Mouse (Mus musculus) mouse trophoblast stem cell (cell line): ENCODE results near the gene Cd27.

Experiments
- in situ Hi-C, 2 experiments: fragments of 300-500 bp; cut with MseI, MboI; formaldehyde crosslinking; loops; 2 replicates in 1 of 2; 3 replicates in 1 of 2; pipeline ENCODE4 v1.15.1; 2025

Cd27 gene

GRCm38 (mm10) chr6:125215148-125215954 lies 21.5 kb downstream of the Cd27 start, which contains the start of gene Vamp1:
TSS of gene Vamp1 (plus strand) at chr6:125215551.
- in situ Hi-C loops = loop anchor here in 1 of 2 experiments (5.0 kb wide), 1 partner anchor 57 kb away; no protein-coding TSS in a partner anchor

GRCm38 (mm10) chr6:125213715-125214114 lies 23.1 kb downstream of the Cd27 start:
- in situ Hi-C loops = no loop called here

- in situ Hi-C loops = no loop called here
Observed at GRCm38 (mm10) chr6:125213129-125213528, 23.7 kb downstream of the Cd27 start.

GRCm38 (mm10) chr6:125212621-125213020 lies 24.2 kb downstream of the Cd27 start:
- in situ Hi-C loops = no loop called here

- in situ Hi-C loops = no loop called here
Observed at GRCm38 (mm10) chr6:125210436-125210835, 26.4 kb downstream of the Cd27 start.

DNA sequence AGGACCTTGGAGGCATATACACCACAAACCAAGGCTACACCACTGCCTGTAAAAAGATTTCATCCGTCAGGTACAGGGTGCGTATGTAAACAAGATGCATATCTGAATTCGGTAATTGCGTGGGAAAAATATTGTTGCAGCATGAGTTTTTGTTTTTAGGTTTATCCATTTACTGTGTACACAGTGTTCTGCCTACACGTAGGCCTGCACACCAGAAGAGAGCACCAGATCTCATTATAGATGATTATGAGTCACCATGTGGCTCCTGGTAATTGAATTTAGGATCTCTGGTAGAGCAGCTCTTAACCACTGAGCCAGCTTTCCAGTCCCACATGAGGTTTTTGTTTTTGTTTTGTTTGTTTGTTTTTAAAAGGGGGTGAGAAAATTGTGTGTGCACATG lies 39.6 kb downstream of the Cd27 start:
- in situ Hi-C loops = no loop called here

- in situ Hi-C loops = no loop called here
Observed at GRCm38 (mm10) chr6:125196301-125196700, 40.5 kb downstream of the Cd27 start.

GRCm38 (mm10) chr6:125195541-125196075 lies 41.2 kb downstream of the Cd27 start:
- in situ Hi-C loops = no loop called here

GRCm38 (mm10) chr6:125193390-125193789 lies 43.4 kb downstream of the Cd27 start:
- in situ Hi-C loops = no loop called here

DNA sequence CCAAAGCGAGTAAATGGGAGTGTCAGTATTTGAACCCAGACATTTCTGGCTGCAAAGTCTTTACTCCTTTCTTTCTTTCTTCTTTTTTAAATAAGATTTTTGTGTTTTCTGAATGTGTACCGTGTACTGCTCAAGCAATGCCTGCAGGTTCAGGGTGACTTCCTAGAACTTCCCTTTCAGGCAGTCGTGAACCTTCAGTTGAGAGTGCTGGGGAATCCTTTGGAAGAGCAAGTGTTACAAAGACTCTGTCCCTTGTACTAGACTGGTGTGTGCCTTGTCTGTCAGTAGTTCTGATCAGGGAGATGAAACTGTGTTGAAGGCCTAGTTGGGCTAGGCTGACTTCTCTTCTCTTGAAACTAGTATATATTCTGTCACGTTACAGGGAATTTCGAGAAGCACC lies 44.0 kb downstream of the Cd27 start:
- in situ Hi-C loops = no loop called here

DNA sequence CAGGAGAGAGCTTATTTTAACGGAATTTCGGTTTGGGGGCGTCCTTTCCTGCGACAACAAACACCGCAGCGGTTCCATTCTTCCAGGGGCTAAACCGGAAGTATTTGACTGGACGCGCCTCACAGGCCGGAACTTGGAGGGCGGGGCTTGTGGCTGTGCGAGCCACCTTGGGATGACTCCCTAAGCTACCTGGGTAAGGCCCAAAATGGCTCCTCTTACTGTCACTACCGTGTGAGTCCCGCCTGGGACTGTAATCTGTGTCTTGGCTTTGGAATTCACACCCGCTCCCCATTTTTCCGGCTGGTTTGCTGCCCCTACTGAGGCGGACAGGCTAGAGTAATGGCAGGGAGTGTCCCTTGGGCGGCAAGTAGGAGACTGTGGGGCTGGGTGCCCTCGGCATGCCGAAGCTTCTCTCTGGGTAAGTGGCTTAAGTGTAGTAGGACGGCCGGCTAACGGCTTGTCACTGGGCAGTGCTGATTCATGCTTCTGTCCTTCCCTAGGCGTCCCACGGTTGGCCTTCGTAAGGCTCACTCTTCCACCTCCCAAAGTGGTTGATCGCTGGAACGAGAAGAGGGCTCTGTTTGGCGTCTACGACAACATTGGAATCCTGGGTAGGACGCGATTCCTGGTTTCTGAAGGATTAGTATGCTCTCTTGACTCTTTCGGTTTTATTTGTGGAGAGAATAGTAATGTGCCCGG lies 44.6 kb downstream of the Cd27 start:
- in situ Hi-C loops = no loop called here

- in situ Hi-C loops = no loop called here
Observed at GRCm38 (mm10) chr6:125191332-125192015, 45.3 kb downstream of the Cd27 start, which contains the start of the genes Ncapd2 and Mrpl51. TSS of gene Ncapd2 (minus strand) at chr6:125191701. TSS of gene Mrpl51 (plus strand) at chr6:125191801.

DNA sequence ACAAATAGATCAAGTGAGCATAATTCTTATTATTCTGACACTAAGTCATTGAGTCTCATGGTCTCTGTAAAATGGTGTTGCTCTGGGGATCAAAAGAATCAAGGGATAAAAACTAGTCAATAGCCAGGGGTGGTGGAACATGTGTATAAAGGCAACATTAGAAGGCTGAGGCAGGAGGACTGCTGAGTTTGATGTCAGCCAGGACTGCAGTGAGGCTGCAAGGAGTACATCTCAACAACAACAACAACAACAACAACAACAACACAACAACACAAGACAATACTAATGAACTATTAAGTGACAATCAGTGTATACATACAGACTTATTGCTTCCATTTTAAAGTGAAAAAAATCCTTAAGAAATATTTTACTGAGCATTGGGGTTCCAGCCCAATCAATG lies 46.0 kb downstream of the Cd27 start:
- in situ Hi-C loops = no loop called here

DNA sequence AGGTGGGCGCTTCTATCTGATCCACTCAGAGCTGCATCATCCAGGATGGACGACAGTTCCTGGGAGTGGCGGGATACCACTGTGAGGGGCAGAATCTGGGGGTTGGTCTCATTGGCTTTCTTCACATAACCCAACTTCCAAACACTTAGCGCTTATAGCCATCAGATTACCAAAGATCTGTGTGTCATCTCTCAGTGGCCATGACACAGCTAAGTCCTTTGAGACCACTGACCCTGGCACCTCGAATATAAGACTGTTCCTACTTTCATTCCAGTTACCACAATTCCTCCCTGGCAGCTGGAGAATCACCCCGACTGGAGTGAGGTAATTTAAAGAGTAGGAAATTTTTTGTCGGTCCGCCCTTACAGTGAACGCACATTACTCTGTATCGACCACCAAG lies 50.6 kb downstream of the Cd27 start:
- in situ Hi-C loops = no loop called here
